Mouse (Mus musculus): ENCODE measurements around the gene Atp5k. TPM values are rescaled to one million over a fixed set of nuclear protein-coding genes. Genes with fewer than 3 reads are reported as not detected.

The Atp5k gene
- total and polyA plus RNA-seq, 3 experiments, result 199 to 567 (median 276) TPM

GRCm38 (mm10) chr5:108447857-108448256 is 13.6 kb upstream of the Atp5k start:
- DNase-seq (ENCODE audit: extremely low read depth), result no peak
- no peaks in the 10 kb centered on the region for H3K79me2 ChIP-seq (replicated peaks; ENCODE audit: control insufficient read depth, extremely low read depth, insufficient read depth, poor library complexity, severe bottlenecking)
- H3K27me3 ChIP-seq (replicated peaks), result peaks cover 22% of the 10 kb centered on the region
- H3K4me3 ChIP-seq (replicated peaks in 1 of 3; ENCODE audit: low read depth in 2 of 3, low read length in 2 of 3, poor library complexity in 1 of 3), result no peak overlapping the region
- no peak overlapping the region for H3K27ac ChIP-seq (ENCODE audit: insufficient read depth, low read depth)
- TF ChIP-seq IRF4 (IDR thresholded peaks at IDR 0.05; ENCODE audit: low read depth, low read length), result no peak
- no peak for TF ChIP-seq CTCF (conservative IDR thresholded peaks at IDR 0.05 in 1 of 2, IDR thresholded peaks at IDR 0.05 in 1 of 2; ENCODE audit: low read depth in 2 of 2, low read length in 2 of 2)
- TF ChIP-seq CHD2 (IDR thresholded peaks at IDR 0.05; ENCODE audit: low read length), result no peak
- no peak for TF ChIP-seq USF1 (IDR thresholded peaks at IDR 0.05; ENCODE audit: low read depth, low read length)
- TF ChIP-seq TBP (conservative IDR thresholded peaks at IDR 0.05; ENCODE audit: low read depth, low read length), result no peak
- no peak for TF ChIP-seq SIN3A (IDR thresholded peaks at IDR 0.05; ENCODE audit: low read length)
- TF ChIP-seq JUN (IDR thresholded peaks at IDR 0.05; ENCODE audit: insufficient read depth, low read depth, low read length), result no peak
- TF ChIP-seq USF2 (conservative IDR thresholded peaks at IDR 0.05; ENCODE audit: low read depth, low read length), result no peak
- H3K4me1 ChIP-seq (ENCODE audit: control insufficient read depth in 1 of 2, insufficient read depth in 2 of 2), result no peaks in the 10 kb centered on the region
- H3K4me2 ChIP-seq (ENCODE audit: insufficient read depth, low read depth, poor library complexity, severe bottlenecking), result no peak overlapping the region
- no peaks in the 10 kb centered on the region for H3K9me3 ChIP-seq (replicated peaks; ENCODE audit: low read length)
- H3K36me3 ChIP-seq (replicated peaks in 1 of 2; ENCODE audit: control insufficient read depth in 1 of 2, insufficient read depth in 1 of 2, low read length in 1 of 2), result no peaks in the 10 kb centered on the region
- in situ Hi-C loops (cut with MboI; ENCODE audit: low pct_ligation_motif_present, low pct_unique_long_range_greater_than_20kb, low sequenced_read_pairs) (loop anchor here (25.0 kb wide), 1 partner anchor 214 kb away; the partner anchor contains the start of genes Dgkq and Idua), dilution Hi-C loops (cut with MboI; ENCODE audit: extremely low pct_ligation_motif_present, extremely low pct_unique_long_range_greater_than_20kb, low sequenced_read_pairs) (no loop called here)
- no peak overlapping the region for H3K9ac ChIP-seq (ENCODE audit: insufficient read depth, low read depth)

GRCm38 (mm10) chr5:108446973-108447372 is 12.7 kb upstream of the Atp5k start:
- Histone ChIP-seq H3K4me2 (ENCODE audit: insufficient read depth, low read depth, poor library complexity, severe bottlenecking) (no peak overlapping the region), H3K9ac (ENCODE audit: insufficient read depth, low read depth) (no peak overlapping the region), H3K9me3 (replicated peaks; ENCODE audit: low read length) (no peaks in the 10 kb centered on the region), H3K79me2 (replicated peaks; ENCODE audit: control insufficient read depth, extremely low read depth, insufficient read depth, poor library complexity, severe bottlenecking) (no peaks in the 10 kb centered on the region), H3K27ac (ENCODE audit: insufficient read depth, low read depth) (no peak overlapping the region), H3K27me3 (replicated peaks) (peaks cover 22% of the 10 kb centered on the region), H3K4me3 (replicated peaks in 1 of 3; ENCODE audit: low read depth in 2 of 3, low read length in 2 of 3, poor library complexity in 1 of 3) (no peak overlapping the region), H3K4me1 (ENCODE audit: control insufficient read depth in 1 of 2, insufficient read depth in 2 of 2) (no peaks in the 10 kb centered on the region), H3K36me3 (replicated peaks in 1 of 2; ENCODE audit: control insufficient read depth in 1 of 2, insufficient read depth in 1 of 2, low read length in 1 of 2) (no peaks in the 10 kb centered on the region)
- TF ChIP-seq MAFK (IDR thresholded peaks at IDR 0.05; ENCODE audit: insufficient replicate concordance, low read length) (no peak), POLR2AphosphoS2 (IDR thresholded peaks at IDR 0.05; ENCODE audit: low read depth, low read length) (no peak), CHD1 (IDR thresholded peaks at IDR 0.05; ENCODE audit: low read depth, low read length) (no peak), MYC (IDR thresholded peaks at IDR 0.05; ENCODE audit: low read depth, low read length) (no peak), EP300 (IDR thresholded peaks at IDR 0.05; ENCODE audit: low read length) (no peak), MXI1 (IDR thresholded peaks at IDR 0.05; ENCODE audit: low read depth, low read length) (no peak), USF1 (IDR thresholded peaks at IDR 0.05; ENCODE audit: low read depth, low read length) (no peak), KAT2A (IDR thresholded peaks at IDR 0.05; ENCODE audit: insufficient replicate concordance, low read length) (no peak), CHD2 (IDR thresholded peaks at IDR 0.05; ENCODE audit: low read length) (no peak), E2F4 (IDR thresholded peaks at IDR 0.05; ENCODE audit: insufficient replicate concordance, low read depth, low read length) (no peak), RAD21 (IDR thresholded peaks at IDR 0.05; ENCODE audit: low read depth, low read length) (no peak), ZKSCAN1 (IDR thresholded peaks at IDR 0.05; ENCODE audit: borderline replicate concordance, low read depth, low read length) (no peak), UBTF (IDR thresholded peaks at IDR 0.05; ENCODE audit: low read depth, low read length) (no peak), TCF12 (IDR thresholded peaks at IDR 0.05; ENCODE audit: low read depth, low read length) (no peak), GABPA (IDR thresholded peaks at IDR 0.05; ENCODE audit: insufficient replicate concordance, low read depth, low read length) (no peak), NELFE (IDR thresholded peaks at IDR 0.05; ENCODE audit: low read depth, low read length) (no peak), ZNF384 (IDR thresholded peaks at IDR 0.05; ENCODE audit: low read depth, low read length) (no peak), USF2 (conservative IDR thresholded peaks at IDR 0.05; ENCODE audit: low read depth, low read length) (no peak), ELF1 (IDR thresholded peaks at IDR 0.05; ENCODE audit: low read depth, low read length) (no peak)
- dilution Hi-C loops (cut with MboI; ENCODE audit: extremely low pct_ligation_motif_present, extremely low pct_unique_long_range_greater_than_20kb, low sequenced_read_pairs), result no loop called here
- DNase-seq (ENCODE audit: extremely low read depth), result no peak
- in situ Hi-C loops (cut with MboI; ENCODE audit: low pct_ligation_motif_present, low pct_unique_long_range_greater_than_20kb, low sequenced_read_pairs), result loop anchor here (25.0 kb wide), 1 partner anchor 215 kb away; the partner anchor contains the start of genes Dgkq and Idua

All from CH12.LX (cell line).